Mouse (Mus musculus): ENCODE measurements around the gene Mxi1. TPM values are rescaled to one million over a fixed set of nuclear protein-coding genes. Genes with fewer than 3 reads are reported as not detected.

The Mxi1 gene
- total and polyA plus RNA-seq, 3 experiments, result 29.0 to 60.9 TPM; not detected in 1

- Histone ChIP-seq H3K27ac (ENCODE audit: control insufficient read depth, low read depth, low read length) (no peak overlapping the region), H3K9ac (ENCODE audit: control insufficient read depth, low read depth, low read length, poor library complexity, severe bottlenecking) (no peak overlapping the region), H3K9me3 (replicated peaks; ENCODE audit: insufficient read depth, low read length) (no peaks in the 10 kb centered on the region), H3K36me3 (ENCODE audit: control insufficient read depth in 1 of 2, insufficient read depth in 2 of 2, low read length in 2 of 2) (peaks cover 4 to 19% of the 10 kb centered on the region in 2 experiments), H3K4me3 (ENCODE audit: control insufficient read depth in 1 of 2, insufficient read depth in 1 of 2, low read depth in 2 of 2, low read length in 2 of 2) (no peak overlapping the region), H3K4me1 (ENCODE audit: control insufficient read depth in 1 of 2, insufficient read depth in 2 of 2, low read length in 2 of 2) (peaks cover 6 to 23% of the 10 kb centered on the region in 2 experiments), H3K79me2 (ENCODE audit: control insufficient read depth, insufficient read depth, low read length, poor library complexity) (peaks cover 22% of the 10 kb centered on the region), H3K27me3 (ENCODE audit: control insufficient read depth in 1 of 2, insufficient read depth in 2 of 2, low read length in 2 of 2) (no peaks in the 10 kb centered on the region)
- TF ChIP-seq TAL1 (IDR thresholded peaks at IDR 0.05; ENCODE audit: low read length), result no peak
- no peak for TF ChIP-seq KAT2A (conservative IDR thresholded peaks at IDR 0.05; ENCODE audit: low read depth, low read length)
- no peak for TF ChIP-seq EP300 (IDR thresholded peaks at IDR 0.05; ENCODE audit: low read depth in 1 of 2, low read length in 2 of 2)
- no peak for TF ChIP-seq POLR2AphosphoS5 (IDR thresholded peaks at IDR 0.05; ENCODE audit: borderline replicate concordance, low read depth, low read length)
- no peak for DNase-seq (ENCODE audit: low read depth, low spot score)
Observed at GRCm38 (mm10) chr19:53393646-53394045, 83.3 kb downstream of the Mxi1 start.

GRCm38 (mm10) chr19:53394552-53394951 is 84.2 kb downstream of the Mxi1 start:
- no peak overlapping the region for H3K27ac ChIP-seq (ENCODE audit: control insufficient read depth, low read depth, low read length)
- 0 out of 2 replicates have a peak overlapping the region, but pooled peaks have one; percentile 19 for H3K9ac ChIP-seq (ENCODE audit: control insufficient read depth, low read depth, low read length, poor library complexity, severe bottlenecking)
- H3K36me3 ChIP-seq (ENCODE audit: control insufficient read depth in 1 of 2, insufficient read depth in 2 of 2, low read length in 2 of 2), result peaks cover 0 to 13% of the 10 kb centered on the region in 2 experiments; a peak in 2 of 4 replicates
- DNase-seq (ENCODE audit: low read depth, low spot score), result peak; percentile 86
- H3K4me3 ChIP-seq (ENCODE audit: control insufficient read depth in 1 of 2, insufficient read depth in 1 of 2, low read depth in 2 of 2, low read length in 2 of 2), result no peak overlapping the region
- TF ChIP-seq ZKSCAN1 (IDR thresholded peaks at IDR 0.05; ENCODE audit: low read depth, low read length), result peak; percentile 88; the same call in 1 of the 2 replicates
- TF ChIP-seq BHLHE40 (IDR thresholded peaks at IDR 0.05; ENCODE audit: borderline replicate concordance, low read depth, low read length), result no peak
- TF ChIP-seq MAX (IDR thresholded peaks at IDR 0.05; ENCODE audit: low read length), result no peak
- no peak for TF ChIP-seq USF1 (IDR thresholded peaks at IDR 0.05; ENCODE audit: low read depth, low read length)
- peak; percentile 91 for TF ChIP-seq SMC3 (IDR thresholded peaks at IDR 0.05; ENCODE audit: low read depth, low read length)
- no peak for TF ChIP-seq E2F4 (IDR thresholded peaks at IDR 0.05; ENCODE audit: borderline replicate concordance, low read depth, low read length)
- TF ChIP-seq TAL1 (IDR thresholded peaks at IDR 0.05; ENCODE audit: low read length), result no peak
- TF ChIP-seq MAFK (IDR thresholded peaks at IDR 0.05; ENCODE audit: borderline replicate concordance, low read depth, low read length), result no peak
- no peak for TF ChIP-seq POLR2AphosphoS5 (IDR thresholded peaks at IDR 0.05; ENCODE audit: borderline replicate concordance, low read depth, low read length)
- no peak for TF ChIP-seq KAT2A (conservative IDR thresholded peaks at IDR 0.05; ENCODE audit: low read depth, low read length)
- peak in 2 of 3 experiments; percentile 63 to 87; a peak in 4 of 6 replicates for TF ChIP-seq CTCF (IDR thresholded peaks at IDR 0.05 in 2 of 3, conservative IDR thresholded peaks at IDR 0.05 in 1 of 3; ENCODE audit: control insufficient read depth in 1 of 3, insufficient read depth in 1 of 3, low read depth in 2 of 3, low read length in 3 of 3, poor library complexity in 1 of 3, severe bottlenecking in 1 of 3)
- peak; percentile 95 for TF ChIP-seq ZC3H11A (IDR thresholded peaks at IDR 0.05; ENCODE audit: low read depth, low read length)
- no peak for TF ChIP-seq EP300 (IDR thresholded peaks at IDR 0.05; ENCODE audit: low read depth in 1 of 2, low read length in 2 of 2)
- TF ChIP-seq MYC (IDR thresholded peaks at IDR 0.05; ENCODE audit: low read depth, low read length), result 0 out of 2 replicates have a peak, but pooled peaks have one; percentile 58
- peak; percentile 34; the same call in 1 of the 2 replicates for TF ChIP-seq ETS1 (IDR thresholded peaks at IDR 0.05; ENCODE audit: low read depth, low read length)
- TF ChIP-seq SIN3A (IDR thresholded peaks at IDR 0.05; ENCODE audit: low read length), result peak; percentile 81
- no peak for TF ChIP-seq NELFE (IDR thresholded peaks at IDR 0.05; ENCODE audit: low read depth, low read length)
- peak; percentile 100 for TF ChIP-seq ZNF384 (IDR thresholded peaks at IDR 0.05; ENCODE audit: low read depth, low read length)
- TF ChIP-seq ELF1 (IDR thresholded peaks at IDR 0.05; ENCODE audit: low read depth, low read length), result no peak; the same call in 1 of the 2 replicates
- no peak for TF ChIP-seq MYB (IDR thresholded peaks at IDR 0.05; ENCODE audit: low read depth, low read length)
- peak; percentile 39; the same call in 1 of the 2 replicates for TF ChIP-seq RCOR1 (IDR thresholded peaks at IDR 0.05; ENCODE audit: low read depth, low read length)
- no peak for TF ChIP-seq JUND (IDR thresholded peaks at IDR 0.05; ENCODE audit: low read depth, low read length)
- peak; percentile 65 for TF ChIP-seq HCFC1 (IDR thresholded peaks at IDR 0.05; ENCODE audit: low read depth, low read length)
- peak; percentile 95 for TF ChIP-seq TBP (IDR thresholded peaks at IDR 0.05; ENCODE audit: low read depth, low read length)
- no peak for TF ChIP-seq CHD2 (IDR thresholded peaks at IDR 0.05; ENCODE audit: low read length)
- no peak for TF ChIP-seq ZMIZ1 (IDR thresholded peaks at IDR 0.05; ENCODE audit: low read depth, low read length)
- no peak for TF ChIP-seq MXI1 (IDR thresholded peaks at IDR 0.05; ENCODE audit: low read depth, low read length)
- TF ChIP-seq MAZ (IDR thresholded peaks at IDR 0.05; ENCODE audit: low read depth, low read length), result 0 out of 2 replicates have a peak, but pooled peaks have one; percentile 9
- peaks cover 17% of the 10 kb centered on the region for H3K79me2 ChIP-seq (ENCODE audit: control insufficient read depth, insufficient read depth, low read length, poor library complexity)
- H3K4me1 ChIP-seq (ENCODE audit: control insufficient read depth in 1 of 2, insufficient read depth in 2 of 2, low read length in 2 of 2), result peaks cover 2 to 19% of the 10 kb centered on the region in 2 experiments; a peak in 3 of 4 replicates
- no peaks in the 10 kb centered on the region for H3K9me3 ChIP-seq (replicated peaks; ENCODE audit: insufficient read depth, low read length)
- no peaks in the 10 kb centered on the region for H3K27me3 ChIP-seq (ENCODE audit: control insufficient read depth in 1 of 2, insufficient read depth in 2 of 2, low read length in 2 of 2)
